Mouse (Mus musculus): ENCODE data around the gene Hacd1. TPM values are rescaled to one million over a fixed set of nuclear protein-coding genes. Genes with fewer than 3 reads are reported as not detected.

The Hacd1 gene
- polyA plus RNA-seq (2017; shearing (Covaris generic)): not detected

DNA sequence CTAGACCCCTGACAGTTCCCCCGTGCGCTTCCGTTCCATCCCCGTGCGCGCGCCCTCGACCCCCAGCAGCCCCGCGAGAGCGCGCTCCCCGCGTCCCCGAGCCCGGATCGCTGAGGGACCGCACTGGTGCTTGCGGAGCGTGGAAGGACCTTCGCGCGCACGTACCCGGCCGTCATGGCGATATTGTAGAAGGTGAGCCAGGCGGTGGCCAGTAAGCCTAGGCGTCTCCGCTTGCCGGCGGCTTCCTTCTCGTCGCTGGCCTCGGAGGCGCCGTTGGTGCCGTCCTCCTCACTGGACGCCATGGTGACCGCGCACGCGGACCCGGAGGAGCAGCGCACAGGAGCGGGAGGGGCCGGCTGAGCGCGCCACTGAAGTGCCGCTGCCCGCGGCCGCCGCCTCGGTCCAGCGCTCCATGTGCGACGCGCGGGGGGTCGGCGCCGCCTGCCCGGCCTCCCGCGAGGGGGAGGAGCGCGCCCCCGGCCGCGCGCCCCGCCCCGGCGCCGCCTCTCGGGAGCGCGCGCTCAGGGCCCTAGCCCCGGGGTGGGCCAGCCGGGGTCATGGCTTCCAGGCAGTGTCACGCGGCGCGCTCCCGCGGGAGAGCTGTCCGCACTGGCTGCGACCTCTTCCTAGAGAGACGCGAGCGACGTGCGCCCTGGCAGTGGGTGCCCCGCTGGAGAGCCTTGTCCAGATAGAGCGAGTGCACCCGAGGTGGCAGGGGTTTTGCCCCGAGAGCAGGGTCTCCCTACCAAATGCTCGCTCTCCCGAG lies at the start of gene Hacd1:
Gene Hacd1, minus strand, starts transcription at position 570 of the 766 bp plus-strand sequence.

DNA sequence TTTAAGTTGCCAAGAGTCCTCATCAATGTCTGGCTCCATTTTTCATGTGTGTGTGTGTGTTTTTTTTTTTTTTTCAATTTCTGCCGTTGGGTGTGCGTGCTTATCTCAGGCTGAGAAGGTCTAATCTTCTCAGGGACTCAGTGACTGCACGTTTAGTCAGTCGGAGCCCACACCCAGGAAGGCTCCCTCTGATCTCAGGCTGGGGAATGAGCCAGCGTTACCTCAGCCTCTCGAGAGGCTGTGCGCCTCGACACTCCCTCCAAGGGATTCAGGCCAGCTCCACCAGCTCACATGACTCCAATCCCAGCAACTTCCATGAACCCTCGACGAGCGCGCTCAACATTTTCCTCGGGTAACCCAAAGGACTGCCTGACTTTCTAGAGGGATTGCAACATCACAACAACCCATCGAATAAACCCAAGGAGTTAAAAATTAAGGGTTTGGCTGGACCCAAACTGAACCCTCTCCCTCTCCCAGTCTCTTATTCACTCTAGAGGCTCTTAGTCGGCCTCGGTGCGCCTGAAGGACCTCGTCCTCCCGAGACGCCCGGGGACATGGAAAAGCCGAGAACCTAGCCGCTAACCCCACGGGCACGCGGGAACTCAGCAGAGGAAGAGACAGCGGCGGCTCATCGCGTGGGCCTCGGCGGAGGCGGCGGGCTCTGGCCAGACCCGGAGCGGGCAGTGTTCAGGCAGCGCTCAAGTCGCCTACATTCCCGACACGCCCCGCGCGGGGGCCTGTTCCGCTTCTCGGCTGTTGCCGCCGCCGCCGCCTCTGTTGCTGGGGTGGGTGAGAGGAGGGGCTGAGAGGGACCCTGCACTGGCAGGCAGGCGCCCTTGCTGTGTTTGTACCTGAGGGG lies 17.7 kb upstream of the Hacd1 start, which contains the start of gene Stam:
Gene Stam, plus strand, starts transcription at position 737 of the 859 bp plus-strand sequence.

Other genes with a start within 250 kb of the Hacd1 start
- 22.4 TPM for gene Stam, start 18.0 kb upstream of the Hacd1 start, polyA plus RNA-seq (2017; shearing (Covaris generic))
- gene Tmem236, start 118.4 kb upstream of the Hacd1 start, polyA plus RNA-seq (2017; shearing (Covaris generic)): not detected
- gene Mrc1, start 173.3 kb upstream of the Hacd1 start, polyA plus RNA-seq (2017; shearing (Covaris generic)): not detected

All from effector memory CD4-positive, alpha-beta T cell, adult 5 months (primary cell).